Mouse (Mus musculus): Measurements from ENCODE around the gene Emid1. TPM values are rescaled to one million over a fixed set of nuclear protein-coding genes. Genes with fewer than 3 reads are reported as not detected.
A peak's percentile ranks its signal among the peaks of the same experiment; 100 is the strongest.

Gene Emid1
- polyA plus RNA-seq, 1 experiment from 2014 or later: 59.1 TPM

DNA sequence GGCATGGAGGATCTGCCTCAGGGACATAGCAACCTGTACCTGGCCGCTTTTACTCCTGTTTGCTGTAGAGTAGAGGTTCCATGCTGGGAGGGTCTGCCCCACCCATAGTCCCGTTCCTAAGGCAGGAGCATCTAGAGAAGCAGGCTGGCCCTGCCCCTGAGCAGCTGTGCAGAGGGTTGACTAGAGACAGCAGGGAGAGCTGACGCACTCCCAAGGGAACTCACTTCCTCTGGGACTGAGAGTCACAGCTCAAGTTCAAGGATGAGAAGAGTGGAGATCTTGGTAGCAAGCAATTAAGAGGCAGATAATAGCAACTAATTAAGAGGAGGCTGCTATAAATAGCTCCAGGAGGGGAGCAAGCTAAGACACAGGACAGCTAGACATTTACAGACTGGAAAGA, 20.8 kb upstream of the Emid1 start:
- H3K4me2 ChIP-seq (ENCODE audit: low read depth, low read length): no peak overlapping the region
- no peak overlapping the region for H3K4me3 ChIP-seq (replicated peaks; ENCODE audit: low read length)
- H3K4me1 ChIP-seq (ENCODE audit: control insufficient read depth, insufficient read depth, low read length): peaks cover 7% of the 10 kb centered on the region; the same call in 1 of the 2 replicates
- no peaks in the 10 kb centered on the region for H3K9me3 ChIP-seq (replicated peaks; ENCODE audit: control insufficient read depth, low read length)
- H3K36me3 ChIP-seq (ENCODE audit: control insufficient read depth, insufficient read depth, low read length): no peaks in the 10 kb centered on the region
- peak; percentile 33; the same call in 1 of the 2 replicates for ATAC-seq (ENCODE audit: insufficient read depth, low FRiP score)
- 44% methylated on average over 3 of the region's 3 CpGs for WGBS
- no peak overlapping the region for H3K27ac ChIP-seq (ENCODE audit: low read length)
- peak overlapping the region; percentile 18; the same call in 1 of the 2 replicates for H3K9ac ChIP-seq (ENCODE audit: low read length)
- H3K27me3 ChIP-seq (ENCODE audit: control insufficient read depth, insufficient read depth, low read length): no peaks in the 10 kb centered on the region

DNA sequence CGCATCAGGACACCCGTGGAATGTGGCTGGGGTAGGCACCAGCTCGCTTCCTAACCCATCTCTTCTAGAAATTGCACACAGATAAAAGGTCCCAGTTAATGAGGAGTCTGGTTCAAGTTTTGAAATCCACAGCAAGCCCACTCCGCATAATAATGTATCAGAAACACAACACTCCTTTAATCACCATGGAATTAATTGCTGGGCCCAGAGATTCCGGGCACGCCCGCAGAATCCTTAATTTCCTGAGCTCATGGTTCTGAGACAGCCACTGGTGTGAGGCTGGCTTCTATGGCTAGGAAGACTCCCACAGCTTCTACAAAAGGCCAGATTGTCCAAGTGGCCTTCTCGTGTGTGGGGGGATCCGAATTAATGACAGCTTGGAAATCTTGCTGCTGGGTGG, 15.3 kb upstream of the Emid1 start:
- Histone ChIP-seq H3K4me3 (replicated peaks; ENCODE audit: low read length) (no peak overlapping the region), H3K9ac (ENCODE audit: low read length) (no peak overlapping the region), H3K27me3 (ENCODE audit: control insufficient read depth, insufficient read depth, low read length) (no peaks in the 10 kb centered on the region), H3K9me3 (replicated peaks; ENCODE audit: control insufficient read depth, low read length) (no peaks in the 10 kb centered on the region), H3K4me2 (ENCODE audit: low read depth, low read length) (no peak overlapping the region), H3K36me3 (ENCODE audit: control insufficient read depth, insufficient read depth, low read length) (no peaks in the 10 kb centered on the region), H3K27ac (ENCODE audit: low read length) (no peak overlapping the region), H3K4me1 (ENCODE audit: control insufficient read depth, insufficient read depth, low read length) (peaks cover 11% of the 10 kb centered on the region)
- 89% methylated on average over 9 of the region's 9 CpGs for WGBS
- ATAC-seq (ENCODE audit: insufficient read depth, low FRiP score): no peak

DNA sequence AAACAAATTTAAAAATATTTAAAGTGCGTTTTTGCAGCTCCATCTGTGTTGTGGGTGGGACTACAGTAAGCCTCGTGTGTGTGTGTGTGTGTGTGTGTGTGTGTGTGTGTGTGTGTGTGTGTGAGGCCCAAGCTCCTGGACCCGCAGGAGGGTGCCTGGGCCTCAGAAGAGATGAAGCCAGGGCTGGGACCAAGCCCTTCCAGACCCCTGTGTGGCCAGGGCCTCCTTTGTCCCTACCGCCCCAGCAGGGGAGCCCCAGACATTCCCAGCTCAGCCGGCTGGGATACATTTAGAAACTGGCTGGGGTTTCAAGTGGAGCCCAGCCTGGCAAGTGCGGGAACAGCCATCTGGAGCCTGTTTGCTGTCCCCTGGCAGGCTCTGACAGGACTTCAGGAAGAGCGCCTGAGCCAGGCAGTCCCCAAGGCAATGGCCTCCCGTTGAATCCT, 13.4 kb upstream of the Emid1 start:
- no peak overlapping the region for H3K4me2 ChIP-seq (ENCODE audit: low read depth, low read length)
- peak overlapping the region; percentile 81 for H3K27ac ChIP-seq (ENCODE audit: low read length)
- WGBS: 16% methylated on average over 8 of the region's 8 CpGs
- H3K36me3 ChIP-seq (ENCODE audit: control insufficient read depth, insufficient read depth, low read length): no peaks in the 10 kb centered on the region
- peaks cover 11% of the 10 kb centered on the region for H3K4me1 ChIP-seq (ENCODE audit: control insufficient read depth, insufficient read depth, low read length)
- H3K9me3 ChIP-seq (replicated peaks; ENCODE audit: control insufficient read depth, low read length): peaks cover 4% of the 10 kb centered on the region
- H3K9ac ChIP-seq (ENCODE audit: low read length): no peak overlapping the region
- no peak overlapping the region for H3K4me3 ChIP-seq (replicated peaks; ENCODE audit: low read length)
- H3K27me3 ChIP-seq (ENCODE audit: control insufficient read depth, insufficient read depth, low read length): no peaks in the 10 kb centered on the region
- peak; percentile 83 for ATAC-seq (ENCODE audit: insufficient read depth, low FRiP score)

DNA sequence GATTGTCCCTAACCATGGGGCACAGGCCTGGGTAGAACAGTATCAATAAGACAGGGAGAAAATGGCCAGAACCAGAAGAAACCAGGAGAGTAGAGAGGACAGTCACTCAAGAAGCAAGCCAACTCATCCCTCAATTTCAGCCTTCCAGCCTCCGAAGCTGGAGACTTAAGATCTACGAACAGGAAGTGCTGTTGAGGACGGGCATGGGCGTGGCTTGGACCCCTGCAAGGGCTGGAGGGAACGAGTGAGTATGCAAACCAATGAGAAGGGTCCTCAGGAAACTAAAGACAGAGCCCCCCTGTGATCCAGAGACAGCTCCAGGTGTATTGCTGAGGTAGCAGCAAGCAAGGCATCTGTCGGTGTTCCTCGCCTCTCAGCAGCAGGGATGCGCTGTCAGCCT, 12.3 kb upstream of the Emid1 start:
- Histone ChIP-seq H3K9ac (ENCODE audit: low read length) (no peak overlapping the region), H3K4me2 (ENCODE audit: low read depth, low read length) (no peak overlapping the region), H3K4me1 (ENCODE audit: control insufficient read depth, insufficient read depth, low read length) (peaks cover 11% of the 10 kb centered on the region), H3K27ac (ENCODE audit: low read length) (peak overlapping the region; percentile 8; the same call in 1 of the 2 replicates), H3K27me3 (ENCODE audit: control insufficient read depth, insufficient read depth, low read length) (no peaks in the 10 kb centered on the region), H3K36me3 (ENCODE audit: control insufficient read depth, insufficient read depth, low read length) (no peaks in the 10 kb centered on the region), H3K9me3 (replicated peaks; ENCODE audit: control insufficient read depth, low read length) (peaks cover 4% of the 10 kb centered on the region), H3K4me3 (replicated peaks; ENCODE audit: low read length) (no peak overlapping the region)
- no peak for ATAC-seq (ENCODE audit: insufficient read depth, low FRiP score)
- WGBS: 41% methylated on average over 8 of the region's 8 CpGs

DNA sequence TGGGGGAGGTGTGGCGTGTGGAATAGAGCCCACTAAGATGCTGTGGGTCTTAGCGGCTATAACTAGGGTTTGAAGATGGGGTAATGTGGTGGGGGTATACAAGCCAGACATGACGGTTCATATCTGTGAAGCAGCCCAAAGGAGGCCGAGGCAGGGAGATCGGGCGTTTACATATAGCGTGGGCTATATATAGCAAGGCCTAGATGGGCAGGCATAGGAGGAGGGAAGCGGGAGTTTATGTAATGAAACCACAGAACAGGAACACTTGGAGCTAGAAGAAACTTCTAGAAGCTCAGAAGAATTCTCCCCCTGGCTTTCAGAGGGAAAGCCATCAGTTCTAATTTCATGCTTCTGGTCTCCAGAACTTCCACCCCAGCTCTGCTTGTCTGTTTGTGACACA, 11.4 kb upstream of the Emid1 start:
- Histone ChIP-seq H3K4me3 (replicated peaks; ENCODE audit: low read length) (no peak overlapping the region), H3K27ac (ENCODE audit: low read length) (no peak overlapping the region), H3K36me3 (ENCODE audit: control insufficient read depth, insufficient read depth, low read length) (no peaks in the 10 kb centered on the region), H3K9ac (ENCODE audit: low read length) (no peak overlapping the region), H3K9me3 (replicated peaks; ENCODE audit: control insufficient read depth, low read length) (peaks cover 4% of the 10 kb centered on the region), H3K4me1 (ENCODE audit: control insufficient read depth, insufficient read depth, low read length) (peaks cover 11% of the 10 kb centered on the region), H3K4me2 (ENCODE audit: low read depth, low read length) (no peak overlapping the region), H3K27me3 (ENCODE audit: control insufficient read depth, insufficient read depth, low read length) (no peaks in the 10 kb centered on the region)
- ATAC-seq (ENCODE audit: insufficient read depth, low FRiP score): no peak
- 72% methylated on average over 8 of the region's 8 CpGs for WGBS

DNA sequence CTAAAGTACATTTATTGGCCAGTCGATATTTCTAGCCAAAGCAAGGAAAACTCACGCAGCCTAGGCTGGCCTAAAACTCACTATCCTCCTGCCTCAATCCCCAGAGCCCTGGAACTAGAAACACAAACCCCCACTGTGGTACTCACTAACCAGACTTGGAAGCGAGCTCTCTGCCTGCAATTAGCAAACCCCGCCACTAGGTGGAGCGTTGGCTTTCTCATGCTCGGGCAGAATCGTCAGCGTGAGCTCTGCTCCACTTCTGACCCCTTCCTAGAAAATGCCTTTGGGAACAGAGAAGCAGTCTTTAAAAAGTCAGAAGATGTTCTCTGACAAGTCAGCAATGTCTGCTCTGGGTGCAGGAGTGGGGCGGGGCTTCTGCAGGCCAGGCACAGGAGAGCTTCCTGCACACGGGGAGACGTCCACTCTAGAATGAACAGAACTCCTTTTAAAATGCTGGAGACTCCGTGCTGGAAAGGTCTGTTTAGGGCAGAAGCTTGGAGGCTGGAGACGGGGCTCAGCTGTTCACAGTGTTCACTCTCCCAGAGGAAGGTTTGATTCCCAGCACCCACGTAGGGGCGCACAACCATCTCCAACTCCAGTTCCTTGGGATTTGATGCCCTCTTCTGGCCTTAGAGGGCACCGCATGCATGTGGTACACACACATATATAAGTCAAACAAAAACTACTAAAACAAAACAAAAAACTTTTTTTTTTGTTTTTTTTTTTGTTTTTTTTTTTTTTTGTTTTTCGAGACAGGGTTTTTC, 8.8 kb upstream of the Emid1 start:
- Histone ChIP-seq H3K27me3 (ENCODE audit: control insufficient read depth, insufficient read depth, low read length) (no peaks in the 10 kb centered on the region), H3K27ac (ENCODE audit: low read length) (no peak overlapping the region), H3K4me3 (replicated peaks; ENCODE audit: low read length) (no peak overlapping the region), H3K4me1 (ENCODE audit: control insufficient read depth, insufficient read depth, low read length) (peaks cover 11% of the 10 kb centered on the region), H3K9me3 (replicated peaks; ENCODE audit: control insufficient read depth, low read length) (peaks cover 4% of the 10 kb centered on the region), H3K4me2 (ENCODE audit: low read depth, low read length) (no peak overlapping the region), H3K9ac (ENCODE audit: low read length) (no peak overlapping the region), H3K36me3 (ENCODE audit: control insufficient read depth, insufficient read depth, low read length) (no peaks in the 10 kb centered on the region)
- no peak for ATAC-seq (ENCODE audit: insufficient read depth, low FRiP score)
- WGBS: 72% methylated on average over 17 of the region's 17 CpGs

DNA sequence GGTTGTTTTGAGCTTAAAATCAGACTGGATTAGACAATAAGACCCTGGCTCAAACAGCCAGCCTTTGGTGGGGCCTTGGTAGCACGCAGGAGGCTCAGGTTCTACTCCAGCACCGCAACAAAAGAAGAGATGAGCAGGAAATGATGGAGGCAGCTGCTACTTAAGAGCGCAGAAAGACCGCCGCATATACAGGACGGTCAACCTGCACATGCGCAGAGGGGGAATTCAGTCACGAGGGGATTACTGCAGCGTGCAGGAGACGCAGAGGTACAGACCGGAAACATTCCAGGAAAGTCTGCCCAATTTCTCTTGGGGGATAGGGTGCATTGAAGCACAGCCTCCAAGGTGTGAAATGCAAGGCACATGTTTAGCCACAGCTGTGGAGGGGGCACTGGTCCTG, 6.0 kb upstream of the Emid1 start:
- Histone ChIP-seq H3K9ac (ENCODE audit: low read length) (no peak overlapping the region), H3K36me3 (ENCODE audit: control insufficient read depth, insufficient read depth, low read length) (no peaks in the 10 kb centered on the region), H3K9me3 (replicated peaks; ENCODE audit: control insufficient read depth, low read length) (peaks cover 4% of the 10 kb centered on the region), H3K4me2 (ENCODE audit: low read depth, low read length) (no peak overlapping the region), H3K27me3 (ENCODE audit: control insufficient read depth, insufficient read depth, low read length) (no peaks in the 10 kb centered on the region), H3K27ac (ENCODE audit: low read length) (no peak overlapping the region), H3K4me1 (ENCODE audit: control insufficient read depth, insufficient read depth, low read length) (peaks cover 12% of the 10 kb centered on the region), H3K4me3 (replicated peaks; ENCODE audit: low read length) (no peak overlapping the region)
- WGBS: 87% methylated on average over 11 of the region's 11 CpGs
- ATAC-seq (ENCODE audit: insufficient read depth, low FRiP score): no peak

DNA sequence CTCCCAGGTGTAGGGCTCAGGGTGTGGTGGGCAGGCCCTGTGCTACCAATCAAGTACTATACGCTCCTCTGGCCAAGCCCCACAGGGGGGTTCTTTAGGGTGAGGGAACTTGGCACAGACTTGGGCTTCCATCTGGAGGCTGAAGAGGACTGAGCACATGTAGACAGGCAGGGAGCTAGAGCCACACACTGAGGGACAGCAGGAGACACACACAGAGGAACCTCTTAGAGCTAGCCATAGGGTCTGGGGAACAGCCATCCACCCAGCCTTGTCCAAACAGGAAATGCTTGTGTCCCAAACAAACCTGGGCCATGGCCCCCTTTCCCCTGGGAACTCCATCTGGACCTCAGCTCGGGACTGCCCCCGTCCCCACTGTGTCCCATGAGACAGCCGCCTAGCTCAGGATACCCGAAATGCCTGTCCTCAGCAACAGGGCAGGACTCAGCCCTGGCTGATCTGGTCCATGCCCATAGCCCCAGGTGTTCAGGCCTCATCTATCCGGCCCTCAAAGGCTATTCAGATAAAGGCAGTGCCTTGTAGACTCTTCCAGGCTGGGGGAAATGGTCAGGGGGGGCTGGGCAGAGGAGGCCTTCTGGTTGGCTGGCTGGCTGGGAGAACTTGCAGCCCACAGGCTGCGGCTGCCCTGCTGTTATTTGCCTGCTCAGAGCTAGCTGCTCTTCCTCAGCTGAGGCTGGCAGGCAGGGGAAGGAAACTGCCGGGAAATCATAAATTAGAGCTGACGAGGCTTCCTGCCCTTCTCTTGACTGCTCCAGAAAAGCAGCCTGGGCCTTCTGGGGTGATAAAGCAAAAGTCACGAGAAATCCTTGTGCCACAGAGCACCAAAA, 3.1 kb upstream of the Emid1 start:
- no peak overlapping the region for H3K4me2 ChIP-seq (ENCODE audit: low read depth, low read length)
- no peaks in the 10 kb centered on the region for H3K27me3 ChIP-seq (ENCODE audit: control insufficient read depth, insufficient read depth, low read length)
- peak overlapping the region; percentile 80 for H3K27ac ChIP-seq (ENCODE audit: low read length)
- 35% methylated on average over 10 of the region's 10 CpGs for WGBS
- peak; percentile 58 for ATAC-seq (ENCODE audit: insufficient read depth, low FRiP score)
- H3K4me1 ChIP-seq (ENCODE audit: control insufficient read depth, insufficient read depth, low read length): peaks cover 23% of the 10 kb centered on the region
- H3K36me3 ChIP-seq (ENCODE audit: control insufficient read depth, insufficient read depth, low read length): no peaks in the 10 kb centered on the region
- H3K4me3 ChIP-seq (replicated peaks; ENCODE audit: low read length): no peak overlapping the region
- H3K9me3 ChIP-seq (replicated peaks; ENCODE audit: control insufficient read depth, low read length): no peaks in the 10 kb centered on the region
- peak overlapping the region; percentile 39 for H3K9ac ChIP-seq (ENCODE audit: low read length)

DNA sequence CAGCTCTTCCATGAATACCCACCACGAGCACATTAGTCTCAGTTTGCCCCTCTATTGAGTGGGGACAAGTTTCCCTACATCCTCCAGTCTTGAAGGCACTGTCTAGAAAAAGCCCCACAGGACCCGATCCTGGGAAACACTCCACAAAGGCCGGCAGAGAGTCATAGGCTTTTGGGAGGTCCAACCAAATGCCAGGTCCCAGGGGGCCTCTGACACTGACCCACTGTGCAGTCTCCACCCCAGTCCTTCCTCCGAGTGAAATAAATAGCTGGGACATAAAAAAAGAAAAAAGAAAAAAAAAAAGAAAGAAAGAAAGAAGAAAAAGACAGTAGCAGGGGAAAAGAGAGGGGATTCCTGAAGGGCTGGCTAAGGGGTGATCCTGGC, 818 bp downstream of the Emid1 start:
- WGBS: 47% methylated on average over 4 of the region's 4 CpGs
- Histone ChIP-seq H3K4me2 (ENCODE audit: low read depth, low read length) (peak overlapping the region; percentile 94), H3K4me1 (ENCODE audit: control insufficient read depth, insufficient read depth, low read length) (peaks cover 34% of the 10 kb centered on the region), H3K9ac (ENCODE audit: low read length) (peak overlapping the region; percentile 87), H3K27me3 (ENCODE audit: control insufficient read depth, insufficient read depth, low read length) (no peaks in the 10 kb centered on the region), H3K36me3 (ENCODE audit: control insufficient read depth, insufficient read depth, low read length) (no peaks in the 10 kb centered on the region), H3K4me3 (replicated peaks; ENCODE audit: low read length) (peak overlapping the region; percentile 69), H3K27ac (ENCODE audit: low read length) (peak overlapping the region; percentile 60; the same call in 1 of the 2 replicates), H3K9me3 (replicated peaks; ENCODE audit: control insufficient read depth, low read length) (no peaks in the 10 kb centered on the region)
- no peak for ATAC-seq (ENCODE audit: insufficient read depth, low FRiP score)
